Mouse (Mus musculus) intestine, embryonic 15.5 days (tissue): ENCODE data around the gene Pecr. TPM values are rescaled to one million over a fixed set of nuclear protein-coding genes. Genes with fewer than 3 reads are reported as not detected.
"Not testable (repeated sequence)": the region's sequence is repeated elsewhere in the genome, so short reads cannot be mapped to it uniquely, and the experiment has no call there.

Experiments used
- ATAC-seq: fragments of 200-750 bp; cut with Nextera tagmentation; 2 replicates; pipeline ENCODE4 v1.8.0; 2017; ENCODE audit warnings: moderate TSS enrichment, moderate library complexity
- H3K27ac ChIP-seq: fragments of 300-500 bp; sonication (generic); 2 replicates; pipeline ENCODE4 v1.5.1; 2015; ENCODE audit warnings: mild to moderate bottlenecking, inconsistent platforms
- H3K27me3 ChIP-seq: fragments of 300-500 bp; sonication (generic); replicated peaks from 2 replicates; pipeline ENCODE4 v1.6.1; 2015; ENCODE audit warnings: inconsistent platforms
- H3K36me3 ChIP-seq: fragments of 300-500 bp; sonication (generic); 2 replicates; pipeline ENCODE4 v1.6.1; 2015; ENCODE audit warnings: inconsistent platforms
- H3K4me1 ChIP-seq: fragments of 300-500 bp; sonication (generic); replicated peaks from 2 replicates; pipeline ENCODE4 v1.6.1; 2015; ENCODE audit warnings: inconsistent platforms
- H3K4me2 ChIP-seq: fragments of 300-500 bp; sonication (generic); replicated peaks from 2 replicates; pipeline ENCODE4 v1.6.1; 2015; ENCODE audit warnings: mild to moderate bottlenecking, inconsistent platforms
- H3K4me3 ChIP-seq: fragments of 300-500 bp; sonication (generic); replicated peaks from 2 replicates; pipeline ENCODE4 v1.5.1; 2015; ENCODE audit warnings: inconsistent platforms
- H3K9ac ChIP-seq: fragments of 300-500 bp; sonication (generic); 2 replicates; pipeline ENCODE4 v1.6.1; 2015; ENCODE audit warnings: inconsistent platforms
- H3K9me3 ChIP-seq: fragments of 300-500 bp; sonication (generic); 2 replicates; pipeline ENCODE4 v1.6.1; 2016; ENCODE audit warnings: inconsistent platforms
- WGBS: fragments of 180-500 bp; shearing (Covaris S2); methylation state at CpG from one replicate; pipeline ENCODE4 v1.1.7; 2015; 5-methylcytosine and 5-hydroxymethylcytosine counted together
- polyA plus RNA-seq: library from polyadenylated mRNA; unstranded; fragments of >200 nt; fragmentation: Nextera tagmentation; extraction: Ambion mirVana; gene quantifications from 2 replicates; pipeline ENCODE4 v1.2.1, GENCODE M21; 2015

Pecr gene
- polyA plus RNA-seq, 1 experiment from 2014 or later: 57.7 TPM

- peak; percentile 98 for ATAC-seq
- H3K36me3 ChIP-seq: no peaks in the 10 kb centered on the region
- H3K27me3 ChIP-seq: no peaks in the 10 kb centered on the region
- peak overlapping the region; percentile 98 for H3K27ac ChIP-seq
- under 1% methylated on average over 47 of the region's 47 CpGs for WGBS
- peak overlapping the region; percentile 51 for H3K4me2 ChIP-seq
- H3K4me1 ChIP-seq: no peaks in the 10 kb centered on the region
- H3K4me3 ChIP-seq: peak overlapping the region; percentile 42
- H3K9ac ChIP-seq: peak overlapping the region; percentile 74
- no peaks in the 10 kb centered on the region for H3K9me3 ChIP-seq
These were observed 40.3 kb downstream of the Pecr start for GRCm38 (mm10) chr1:72243656-72244316.

GRCm38 (mm10) chr1:72242581-72243143, 41.5 kb downstream of the Pecr start:
- Histone ChIP-seq H3K36me3 (no peaks in the 10 kb centered on the region), H3K9ac (no peak overlapping the region), H3K4me1 (no peaks in the 10 kb centered on the region), H3K27me3 (no peaks in the 10 kb centered on the region), H3K27ac (no peak overlapping the region), H3K4me2 (no peak overlapping the region), H3K9me3 (no peaks in the 10 kb centered on the region), H3K4me3 (no peak overlapping the region)
- no peak for ATAC-seq
- 90% methylated on average over 5 of the region's 5 CpGs for whole genome bisulfite sequencing

- not testable (repeated sequence) for H3K9me3 ChIP-seq, H3K4me2 ChIP-seq, H3K27me3 ChIP-seq, H3K4me1 ChIP-seq, H3K27ac ChIP-seq, ATAC-seq, H3K36me3 ChIP-seq, H3K9ac ChIP-seq, H3K4me3 ChIP-seq
- 85% methylated on average over 3 of the region's 3 CpGs for WGBS
These were observed 45.0 kb downstream of the Pecr start for GRCm38 (mm10) chr1:72239113-72239512.

- H3K4me3 ChIP-seq: no peak overlapping the region
- no peaks in the 10 kb centered on the region for H3K36me3 ChIP-seq
- 66% methylated on average over 10 of the region's 10 CpGs for WGBS
- no peaks in the 10 kb centered on the region for H3K9me3 ChIP-seq
- no peak for ATAC-seq
- H3K27ac ChIP-seq: no peak overlapping the region
- no peak overlapping the region for H3K9ac ChIP-seq
- H3K27me3 ChIP-seq: no peaks in the 10 kb centered on the region
- H3K4me1 ChIP-seq: no peaks in the 10 kb centered on the region
- H3K4me2 ChIP-seq: 0 out of 2 replicates have a peak overlapping the region, but pooled peaks have one; percentile 2
These were observed 46.0 kb downstream of the Pecr start for GRCm38 (mm10) chr1:72238016-72238580.

- WGBS: 5% methylated on average over 13 of the region's 13 CpGs
- Histone ChIP-seq H3K4me1 (no peaks in the 10 kb centered on the region), H3K9ac (no peak overlapping the region), H3K36me3 (no peaks in the 10 kb centered on the region), H3K9me3 (no peaks in the 10 kb centered on the region), H3K4me3 (no peak overlapping the region), H3K27ac (no peak overlapping the region), H3K4me2 (peak overlapping the region; percentile 31), H3K27me3 (no peaks in the 10 kb centered on the region)
- ATAC-seq: peak; percentile 83
These were observed 46.9 kb downstream of the Pecr start for GRCm38 (mm10) chr1:72237007-72237775.

- ATAC-seq: peak; percentile 93
- peak overlapping the region; percentile 88 for H3K27ac ChIP-seq
- H3K9me3 ChIP-seq, H3K36me3 ChIP-seq, H3K4me1 ChIP-seq, H3K27me3 ChIP-seq: not testable (repeated sequence)
- WGBS: under 1% methylated on average over 38 of the region's 50 CpGs
- H3K9ac ChIP-seq: peak overlapping the region; percentile 54
- H3K4me2 ChIP-seq: peak overlapping the region; percentile 81
- H3K4me3 ChIP-seq: peak overlapping the region; percentile 58
These were observed 47.6 kb downstream of the Pecr start for GRCm38 (mm10) chr1:72236363-72237006.

GRCm38 (mm10) chr1:72232592-72232991, 51.5 kb downstream of the Pecr start:
- not testable (repeated sequence) for H3K27me3 ChIP-seq, H3K4me2 ChIP-seq, H3K36me3 ChIP-seq, H3K9me3 ChIP-seq, H3K4me3 ChIP-seq, H3K9ac ChIP-seq, ATAC-seq, H3K4me1 ChIP-seq, H3K27ac ChIP-seq
- WGBS: 78% methylated on average over 10 of the region's 10 CpGs

GRCm38 (mm10) chr1:72228974-72229373, 55.1 kb downstream of the Pecr start:
- whole genome bisulfite sequencing: 31% methylated on average over 3 of the region's 3 CpGs
- 0 out of 2 replicates have a peak, but pooled peaks cover 4% of the 10 kb centered on the region for H3K4me1 ChIP-seq
- no peaks in the 10 kb centered on the region for H3K36me3 ChIP-seq
- H3K4me2 ChIP-seq: no peak overlapping the region
- no peak overlapping the region for H3K9ac ChIP-seq
- H3K27ac ChIP-seq: no peak overlapping the region
- H3K9me3 ChIP-seq: no peaks in the 10 kb centered on the region
- no peaks in the 10 kb centered on the region for H3K27me3 ChIP-seq
- no peak overlapping the region for H3K4me3 ChIP-seq
- no peak for ATAC-seq

GRCm38 (mm10) chr1:72227546-72227945, 56.6 kb downstream of the Pecr start:
- Histone ChIP-seq H3K27ac (no peak overlapping the region), H3K4me1 (0 out of 2 replicates have a peak, but pooled peaks cover 4% of the 10 kb centered on the region), H3K9me3 (no peaks in the 10 kb centered on the region), H3K27me3 (no peaks in the 10 kb centered on the region), H3K4me2 (no peak overlapping the region), H3K9ac (no peak overlapping the region), H3K36me3 (no peaks in the 10 kb centered on the region), H3K4me3 (no peak overlapping the region)
- no peak for ATAC-seq
- WGBS: 97% methylated on average over 5 of the region's 5 CpGs

GRCm38 (mm10) chr1:72226887-72227481, 57.1 kb downstream of the Pecr start:
- no peaks in the 10 kb centered on the region for H3K9me3 ChIP-seq
- no peaks in the 10 kb centered on the region for H3K36me3 ChIP-seq
- H3K27me3 ChIP-seq: no peaks in the 10 kb centered on the region
- WGBS: 44% methylated on average over 4 of the region's 4 CpGs
- no peak overlapping the region for H3K4me2 ChIP-seq
- H3K4me1 ChIP-seq: 0 out of 2 replicates have a peak, but pooled peaks cover 4% of the 10 kb centered on the region
- no peak overlapping the region for H3K4me3 ChIP-seq
- no peak overlapping the region for H3K9ac ChIP-seq
- no peak overlapping the region for H3K27ac ChIP-seq
- ATAC-seq: no peak

- H3K27ac ChIP-seq: no peak overlapping the region
- H3K9ac ChIP-seq: no peak overlapping the region
- H3K4me2 ChIP-seq: peak overlapping the region; percentile 74
These were observed 57.8 kb downstream of the Pecr start for GRCm38 (mm10) chr1:72226172-72226886.

More at GRCm38 (mm10) chr1:72226172-72226886, 57.8 kb downstream of the Pecr start:
- peak overlapping the region; percentile 44 for H3K4me3 ChIP-seq
- H3K4me1 ChIP-seq: 0 out of 2 replicates have a peak, but pooled peaks cover 4% of the 10 kb centered on the region
- peak; percentile 94 for ATAC-seq
- no peaks in the 10 kb centered on the region for H3K27me3 ChIP-seq
- H3K36me3 ChIP-seq: no peaks in the 10 kb centered on the region
- no peaks in the 10 kb centered on the region for H3K9me3 ChIP-seq
- under 1% methylated on average over 11 of the region's 18 CpGs for WGBS
